Mouse (Mus musculus) lung, embryonic 16.5 days (tissue): ENCODE measurements at regions not wholly inside any gene's neighbourhood (a gene's known extent, or its start where the extent isn't known, plus 50 kb on each side); places are given as distances from the start of the nearest gene placed in this dataset.

ENCODE experiments used
- ATAC-seq: fragments of 200-750 bp; cut with Nextera tagmentation; 2 replicates; pipeline ENCODE4 v1.8.0; 2017; ENCODE audit warnings: low read depth, mild to moderate bottlenecking, moderate library complexity
- H3K27ac ChIP-seq: fragments of 300-500 bp; sonication (generic); 2 replicates; pipeline ENCODE4 v1.5.1; 2014; ENCODE audit warnings: mild to moderate bottlenecking, control low read depth, low read length
- H3K27me3 ChIP-seq: fragments of 300-500 bp; sonication (generic); 2 replicates; pipeline ENCODE4 v1.6.1; 2014; ENCODE audit warnings: low read depth, low read length, mixed read lengths; ENCODE audit not compliant: control insufficient read depth, insufficient read depth
- H3K36me3 ChIP-seq: fragments of 300-500 bp; sonication (generic); 2 replicates; pipeline ENCODE4 v1.6.1; 2014; ENCODE audit warnings: low read length; ENCODE audit not compliant: control insufficient read depth, insufficient read depth
- H3K4me1 ChIP-seq: fragments of 300-500 bp; sonication (generic); replicated peaks from 2 replicates; pipeline ENCODE4 v1.6.1; 2014; ENCODE audit warnings: low read length, mixed read lengths; ENCODE audit not compliant: control insufficient read depth, insufficient read depth
- H3K4me2 ChIP-seq: fragments of 300-500 bp; sonication (generic); 2 replicates; pipeline ENCODE4 v1.6.1; 2014; ENCODE audit warnings: low read depth, low read length, control low read depth
- H3K4me3 ChIP-seq: fragments of 300-500 bp; sonication (generic); 2 replicates; pipeline ENCODE4 v1.5.1; 2014; ENCODE audit warnings: mild to moderate bottlenecking, low read length, control low read depth
- H3K9ac ChIP-seq: fragments of 300-500 bp; sonication (generic); 2 replicates; pipeline ENCODE4 v1.6.1; 2014; ENCODE audit warnings: low read length, control low read depth
- H3K9me3 ChIP-seq: fragments of 300-500 bp; sonication (generic); 2 replicates; pipeline ENCODE4 v1.6.1; 2016; ENCODE audit warnings: low read length; ENCODE audit not compliant: control insufficient read depth
- WGBS: fragments of 180-500 bp; shearing (Covaris S2); extraction: QIAGEN DNeasy Blood & Tissue Kit; methylation state at CpG from one replicate; pipeline ENCODE4 v1.1.7; 2014; 5-methylcytosine and 5-hydroxymethylcytosine counted together

- H3K4me1 ChIP-seq, result no peaks in the 10 kb centered on the region
- H3K36me3 ChIP-seq, result no peaks in the 10 kb centered on the region
- WGBS, result 66% methylated on average over 1 of the region's 1 CpGs
- no peak overlapping the region for H3K4me3 ChIP-seq
- H3K27ac ChIP-seq, result no peak overlapping the region
- no peak overlapping the region for H3K4me2 ChIP-seq
- ATAC-seq, result no peak
- no peaks in the 10 kb centered on the region for H3K9me3 ChIP-seq
- H3K27me3 ChIP-seq, result no peaks in the 10 kb centered on the region
- H3K9ac ChIP-seq, result no peak overlapping the region
Measured at GRCm38 (mm10) chr2:55817273-55817672, 381.5 kb downstream of the Kcnj3 start.

GRCm38 (mm10) chr2:55818220-55818619 is 382.4 kb downstream of the Kcnj3 start:
- Histone ChIP-seq H3K27me3 (no peaks in the 10 kb centered on the region), H3K4me2 (0 out of 2 replicates have a peak overlapping the region, but pooled peaks have one; percentile 18), H3K9me3 (no peaks in the 10 kb centered on the region), H3K4me1 (no peaks in the 10 kb centered on the region), H3K36me3 (no peaks in the 10 kb centered on the region), H3K9ac (no peak overlapping the region), H3K4me3 (no peak overlapping the region), H3K27ac (no peak overlapping the region)
- WGBS, result 33% methylated on average over 7 of the region's 7 CpGs
- no peak for ATAC-seq

- Histone ChIP-seq H3K4me2 (no peak overlapping the region), H3K9me3 (no peaks in the 10 kb centered on the region), H3K27ac (no peak overlapping the region), H3K36me3 (no peaks in the 10 kb centered on the region), H3K27me3 (no peaks in the 10 kb centered on the region), H3K4me3 (no peak overlapping the region), H3K9ac (no peak overlapping the region), H3K4me1 (no peaks in the 10 kb centered on the region)
- ATAC-seq, result no peak
Measured at GRCm38 (mm10) chr2:55822726-55823125, 387.0 kb downstream of the Kcnj3 start.

GRCm38 (mm10) chr2:55841521-55841920 is 405.8 kb downstream of the Kcnj3 start:
- Histone ChIP-seq H3K27me3 (no peaks in the 10 kb centered on the region), H3K9me3 (no peaks in the 10 kb centered on the region), H3K9ac (no peak overlapping the region), H3K4me3 (no peak overlapping the region), H3K36me3 (no peaks in the 10 kb centered on the region), H3K27ac (no peak overlapping the region), H3K4me2 (no peak overlapping the region), H3K4me1 (no peaks in the 10 kb centered on the region)
- WGBS, result 41% methylated on average over 1 of the region's 1 CpGs
- ATAC-seq, result no peak

- Histone ChIP-seq H3K36me3 (no peaks in the 10 kb centered on the region), H3K27me3 (no peaks in the 10 kb centered on the region), H3K9ac (no peak overlapping the region), H3K4me1 (no peaks in the 10 kb centered on the region), H3K27ac (no peak overlapping the region), H3K9me3 (no peaks in the 10 kb centered on the region), H3K4me3 (no peak overlapping the region), H3K4me2 (no peak overlapping the region)
- no peak for ATAC-seq
- WGBS, result 51% methylated on average over 3 of the region's 3 CpGs
Measured at GRCm38 (mm10) chr2:55846832-55847382, 411.1 kb downstream of the Kcnj3 start.

- Histone ChIP-seq H3K27me3 (no peaks in the 10 kb centered on the region), H3K9me3 (no peaks in the 10 kb centered on the region), H3K4me3 (no peak overlapping the region), H3K4me1 (no peaks in the 10 kb centered on the region), H3K36me3 (no peaks in the 10 kb centered on the region), H3K27ac (no peak overlapping the region), H3K9ac (no peak overlapping the region), H3K4me2 (no peak overlapping the region)
- no peak for ATAC-seq
- 79% methylated on average over 1 of the region's 1 CpGs for WGBS
Measured at GRCm38 (mm10) chr2:55862479-55862878, 426.7 kb downstream of the Kcnj3 start.

- no peak for ATAC-seq
- H3K27ac ChIP-seq, result no peak overlapping the region
- H3K27me3 ChIP-seq, result no peaks in the 10 kb centered on the region
- no peaks in the 10 kb centered on the region for H3K36me3 ChIP-seq
- H3K4me1 ChIP-seq, result no peaks in the 10 kb centered on the region
- H3K9ac ChIP-seq, result no peak overlapping the region
- WGBS, result 80% methylated on average over 2 of the region's 2 CpGs
- no peaks in the 10 kb centered on the region for H3K9me3 ChIP-seq
- no peak overlapping the region for H3K4me3 ChIP-seq
- no peak overlapping the region for H3K4me2 ChIP-seq
Measured at GRCm38 (mm10) chr2:55889976-55890375, 454.2 kb downstream of the Kcnj3 start.

GRCm38 (mm10) chr2:55892821-55893535 is 457.2 kb downstream of the Kcnj3 start:
- ATAC-seq, result no peak
- WGBS, result 48% methylated on average over 1 of the region's 1 CpGs
- no peak overlapping the region for H3K4me3 ChIP-seq
- no peaks in the 10 kb centered on the region for H3K27me3 ChIP-seq
- no peak overlapping the region for H3K4me2 ChIP-seq
- H3K4me1 ChIP-seq, result no peaks in the 10 kb centered on the region
- no peaks in the 10 kb centered on the region for H3K9me3 ChIP-seq
- H3K36me3 ChIP-seq, result no peaks in the 10 kb centered on the region
- H3K9ac ChIP-seq, result no peak overlapping the region
- H3K27ac ChIP-seq, result no peak overlapping the region

- WGBS, result 78% methylated on average over 1 of the region's 1 CpGs
Measured at GRCm38 (mm10) chr2:55920294-55920693, 484.5 kb downstream of the Kcnj3 start.

More at GRCm38 (mm10) chr2:55920294-55920693, 484.5 kb downstream of the Kcnj3 start:
- H3K36me3 ChIP-seq, result no peaks in the 10 kb centered on the region
- no peaks in the 10 kb centered on the region for H3K9me3 ChIP-seq
- H3K9ac ChIP-seq, result no peak overlapping the region
- no peaks in the 10 kb centered on the region for H3K27me3 ChIP-seq
- no peaks in the 10 kb centered on the region for H3K4me1 ChIP-seq
- ATAC-seq, result no peak
- no peak overlapping the region for H3K4me2 ChIP-seq
- H3K4me3 ChIP-seq, result no peak overlapping the region
- H3K27ac ChIP-seq, result no peak overlapping the region
